Mouse (Mus musculus) limb, embryonic 13.5 days (tissue): ENCODE results near the gene Klf11. TPM values are rescaled to one million over a fixed set of nuclear protein-coding genes. Genes with fewer than 3 reads are reported as not detected.

ENCODE experiments used
- ATAC-seq: fragments of 200-750 bp; cut with Nextera tagmentation; 2 replicates; pipeline ENCODE4 v1.8.0; 2017; ENCODE audit warnings: low read depth, moderate number of reproducible peaks, moderate TSS enrichment; ENCODE audit not compliant: low FRiP score
- H3K27ac ChIP-seq: fragments of 300-500 bp; sonication (generic); 2 replicates; pipeline ENCODE4 v1.5.1; 2015; ENCODE audit warnings: inconsistent platforms, mild to moderate bottlenecking, moderate library complexity
- H3K27me3 ChIP-seq: fragments of 300-500 bp; sonication (generic); 2 replicates; pipeline ENCODE4 v1.6.1; 2015; ENCODE audit warnings: mild to moderate bottlenecking, inconsistent platforms
- H3K36me3 ChIP-seq: fragments of 300-500 bp; sonication (generic); 2 replicates; pipeline ENCODE4 v1.6.1; 2015; ENCODE audit warnings: inconsistent platforms, mild to moderate bottlenecking, moderate library complexity
- H3K4me1 ChIP-seq: fragments of 300-500 bp; sonication (generic); 2 replicates; pipeline ENCODE4 v1.6.1; 2015; ENCODE audit warnings: inconsistent platforms
- H3K4me2 ChIP-seq: fragments of 300-500 bp; sonication (generic); replicated peaks from 2 replicates; pipeline ENCODE4 v1.6.1; 2015; ENCODE audit warnings: inconsistent platforms, mild to moderate bottlenecking, moderate library complexity
- H3K4me3 ChIP-seq: fragments of 300-500 bp; sonication (generic); 2 replicates; pipeline ENCODE4 v1.5.1; 2015; ENCODE audit warnings: moderate library complexity, mild to moderate bottlenecking, inconsistent platforms
- H3K9ac ChIP-seq: fragments of 300-500 bp; sonication (generic); 2 replicates; pipeline ENCODE4 v1.6.1; 2015; ENCODE audit warnings: mild to moderate bottlenecking, inconsistent platforms
- H3K9me3 ChIP-seq: fragments of 300-500 bp; sonication (generic); 2 replicates; pipeline ENCODE4 v1.6.1; 2016; ENCODE audit warnings: inconsistent platforms
- WGBS: fragments of 180-500 bp; shearing (Covaris S2); methylation state at CpG from one replicate; pipeline ENCODE4 v1.1.7; 2015; 5-methylcytosine and 5-hydroxymethylcytosine counted together
- polyA plus RNA-seq: library from polyadenylated mRNA; unstranded; fragments of >200 nt; fragmentation: Nextera tagmentation; extraction: Ambion mirVana; gene quantifications from 2 replicates; pipeline ENCODE4 v1.2.1, GENCODE M21; 2015

Klf11 gene
- polyA plus RNA-seq, 1 experiment from 2014 or later = 13.1 TPM

- Histone ChIP-seq H3K4me1 (peaks cover 19% of the 10 kb centered on the region), H3K4me3 (no peak overlapping the region), H3K9ac (no peak overlapping the region), H3K36me3 (peaks cover 78% of the 10 kb centered on the region), H3K27ac (no peak overlapping the region), H3K27me3 (no peaks in the 10 kb centered on the region), H3K4me2 (no peak overlapping the region), H3K9me3 (no peaks in the 10 kb centered on the region)
- 89% methylated on average over 4 of the region's 4 CpGs for WGBS
- no peak for ATAC-seq
These were observed 7.9 kb downstream of the Klf11 start for GRCm38 (mm10) chr12:24658998-24659397.

GRCm38 (mm10) chr12:24659923-24660322 lies 8.8 kb downstream of the Klf11 start:
- 93% methylated on average over 9 of the region's 9 CpGs for WGBS
- peaks cover 69% of the 10 kb centered on the region for H3K36me3 ChIP-seq
- H3K4me2 ChIP-seq = no peak overlapping the region
- no peaks in the 10 kb centered on the region for H3K27me3 ChIP-seq
- H3K9me3 ChIP-seq = no peaks in the 10 kb centered on the region
- H3K4me1 ChIP-seq = peaks cover 19% of the 10 kb centered on the region
- no peak overlapping the region for H3K9ac ChIP-seq
- no peak overlapping the region for H3K27ac ChIP-seq
- no peak for ATAC-seq
- H3K4me3 ChIP-seq = no peak overlapping the region

- peaks cover 12% of the 10 kb centered on the region for H3K4me1 ChIP-seq
- no peaks in the 10 kb centered on the region for H3K9me3 ChIP-seq
- 72% methylated on average over 4 of the region's 4 CpGs for WGBS
- H3K4me3 ChIP-seq = no peak overlapping the region
- ATAC-seq = no peak
- H3K9ac ChIP-seq = no peak overlapping the region
- no peak overlapping the region for H3K27ac ChIP-seq
- H3K36me3 ChIP-seq = peaks cover 57% of the 10 kb centered on the region
- H3K27me3 ChIP-seq = no peaks in the 10 kb centered on the region
- no peak overlapping the region for H3K4me2 ChIP-seq
These were observed 10.0 kb downstream of the Klf11 start for GRCm38 (mm10) chr12:24661100-24661499.

- Histone ChIP-seq H3K36me3 (peaks cover 48% of the 10 kb centered on the region), H3K27ac (no peak overlapping the region), H3K9me3 (no peaks in the 10 kb centered on the region), H3K27me3 (no peaks in the 10 kb centered on the region), H3K4me2 (no peak overlapping the region), H3K4me3 (no peak overlapping the region), H3K4me1 (0 out of 2 replicates have a peak, but pooled peaks cover 3% of the 10 kb centered on the region), H3K9ac (no peak overlapping the region)
- 84% methylated on average over 5 of the region's 5 CpGs for WGBS
- ATAC-seq = no peak
These were observed 11.1 kb downstream of the Klf11 start for GRCm38 (mm10) chr12:24662131-24662530.

DNA sequence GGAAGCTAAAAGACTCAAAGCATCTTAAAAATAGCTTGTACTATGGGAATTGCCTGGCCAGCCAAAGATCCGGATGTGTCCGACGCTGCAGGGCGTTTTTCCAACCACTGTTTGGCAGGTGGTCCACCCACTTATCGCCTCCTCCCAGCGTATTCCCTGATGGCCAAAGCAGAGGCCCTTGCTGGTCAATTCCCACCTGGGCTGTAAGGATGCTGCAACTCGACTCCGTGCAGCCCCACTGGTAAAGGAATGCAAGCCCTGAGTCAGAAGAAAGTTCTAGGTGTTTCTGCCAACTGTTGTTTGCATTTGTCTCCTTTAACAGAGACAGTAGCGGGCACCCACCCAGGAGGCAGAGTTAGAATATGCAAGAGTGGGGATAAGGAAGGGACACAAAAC lies 29.0 kb downstream of the Klf11 start:
- 15% methylated on average over 9 of the region's 9 CpGs for WGBS
- Histone ChIP-seq H3K27me3 (peaks cover 56% of the 10 kb centered on the region), H3K36me3 (no peaks in the 10 kb centered on the region), H3K27ac (no peak overlapping the region; the same call in 1 of the 2 replicates), H3K4me2 (peak overlapping the region; percentile 94), H3K9ac (peak overlapping the region; percentile 79), H3K4me1 (peaks cover 27% of the 10 kb centered on the region), H3K4me3 (peak overlapping the region; percentile 63), H3K9me3 (no peaks in the 10 kb centered on the region)
- ATAC-seq = no peak; the same call in 1 of the 2 replicates

GRCm38 (mm10) chr12:24680492-24681285 lies 29.6 kb downstream of the Klf11 start:
- H3K4me2 ChIP-seq = peak overlapping the region; percentile 94
- H3K9ac ChIP-seq = peak overlapping the region; percentile 79
- ATAC-seq = peak; percentile 56
- no peak overlapping the region; the same call in 1 of the 2 replicates for H3K27ac ChIP-seq
- peaks cover 27% of the 10 kb centered on the region for H3K4me1 ChIP-seq
- peaks cover 60% of the 10 kb centered on the region for H3K27me3 ChIP-seq
- H3K9me3 ChIP-seq = no peaks in the 10 kb centered on the region
- H3K4me3 ChIP-seq = peak overlapping the region; percentile 63
- no peaks in the 10 kb centered on the region for H3K36me3 ChIP-seq
- 1% methylated on average over 54 of the region's 61 CpGs for WGBS

DNA sequence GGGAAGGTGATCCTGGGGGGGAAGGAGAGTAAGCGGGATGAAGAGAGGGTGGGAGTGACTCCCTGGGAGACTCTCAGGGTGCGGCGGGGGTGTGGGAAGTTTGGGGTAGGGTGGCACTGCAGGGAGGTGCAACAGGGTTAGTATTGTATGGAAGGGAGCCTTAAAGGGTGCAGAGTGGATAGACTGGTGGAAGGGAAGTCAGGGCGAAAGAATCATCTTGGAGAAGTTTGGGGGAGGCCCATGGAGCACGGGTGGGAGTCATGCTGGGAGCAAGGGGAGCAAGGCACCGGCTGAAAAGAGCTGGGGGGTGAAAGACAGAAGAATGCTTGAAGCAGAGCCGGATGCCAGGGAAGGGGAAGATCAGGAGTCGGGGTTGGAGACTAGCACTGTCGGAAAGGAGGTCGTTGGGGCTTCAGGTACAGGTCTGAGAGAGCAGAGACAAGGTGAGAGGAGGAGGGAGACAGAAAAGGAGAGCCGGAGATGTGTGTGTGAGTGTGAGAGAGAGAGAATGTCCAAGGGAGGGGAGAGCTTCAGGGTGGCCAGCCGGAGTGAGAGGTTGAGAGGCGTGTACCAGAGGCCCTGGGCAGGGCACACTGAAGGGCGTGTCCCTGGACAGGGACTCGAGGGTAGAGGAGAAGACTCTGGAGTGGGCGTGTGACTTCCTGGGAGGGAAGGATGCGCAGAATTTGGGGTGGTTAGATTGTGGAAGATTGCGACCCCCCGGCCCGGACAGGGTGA lies 30.4 kb downstream of the Klf11 start, which contains the start of gene Cys1:
Cys1 (minus strand) TSS at position 528 of the 738 bp plus-strand sequence.
- H3K27ac ChIP-seq = peak within 1 kb of the TSS; percentile 61; the same call in 1 of the 2 replicates
- peaks cover 60% of the 10 kb centered on the region for H3K27me3 ChIP-seq
- no peaks in the 10 kb centered on the region for H3K36me3 ChIP-seq
- H3K9ac ChIP-seq = peak within 1 kb of the TSS; percentile 79
- H3K4me3 ChIP-seq = peak within 1 kb of the TSS; percentile 63
- peaks cover 27% of the 10 kb centered on the region for H3K4me1 ChIP-seq
- ATAC-seq = no peak
- no peaks in the 10 kb centered on the region for H3K9me3 ChIP-seq
- peak within 1 kb of the TSS; percentile 94 for H3K4me2 ChIP-seq
- 3% methylated on average over 20 of the region's 20 CpGs for WGBS

DNA sequence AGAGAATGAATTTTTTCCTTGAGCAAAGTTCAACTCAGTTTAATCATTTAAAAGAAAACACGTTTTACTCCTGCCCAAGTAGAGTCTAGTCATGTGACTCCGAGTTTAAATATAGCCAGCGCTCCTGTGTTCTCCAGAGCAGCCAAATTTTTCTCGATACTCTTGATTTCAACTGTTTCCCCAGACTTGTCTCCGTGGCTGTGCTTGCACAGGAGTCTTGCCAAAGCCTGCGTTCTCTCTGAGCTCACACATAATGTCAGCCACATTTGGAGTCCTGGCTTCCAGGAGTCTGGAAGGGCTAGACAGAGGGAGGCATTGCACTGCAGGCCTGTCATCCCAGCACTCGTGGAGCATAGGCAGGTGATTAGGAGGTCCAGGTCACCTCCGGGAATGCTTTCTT lies 31.5 kb downstream of the Klf11 start:
- Histone ChIP-seq H3K4me3 (no peak overlapping the region), H3K9me3 (no peaks in the 10 kb centered on the region), H3K27ac (peak overlapping the region; percentile 61; the same call in 1 of the 2 replicates), H3K36me3 (no peaks in the 10 kb centered on the region), H3K4me2 (no peak overlapping the region), H3K27me3 (peaks cover 60% of the 10 kb centered on the region), H3K4me1 (peaks cover 27% of the 10 kb centered on the region), H3K9ac (no peak overlapping the region)
- WGBS = 37% methylated on average over 8 of the region's 8 CpGs
- peak; percentile 49; the same call in 1 of the 2 replicates for ATAC-seq

DNA sequence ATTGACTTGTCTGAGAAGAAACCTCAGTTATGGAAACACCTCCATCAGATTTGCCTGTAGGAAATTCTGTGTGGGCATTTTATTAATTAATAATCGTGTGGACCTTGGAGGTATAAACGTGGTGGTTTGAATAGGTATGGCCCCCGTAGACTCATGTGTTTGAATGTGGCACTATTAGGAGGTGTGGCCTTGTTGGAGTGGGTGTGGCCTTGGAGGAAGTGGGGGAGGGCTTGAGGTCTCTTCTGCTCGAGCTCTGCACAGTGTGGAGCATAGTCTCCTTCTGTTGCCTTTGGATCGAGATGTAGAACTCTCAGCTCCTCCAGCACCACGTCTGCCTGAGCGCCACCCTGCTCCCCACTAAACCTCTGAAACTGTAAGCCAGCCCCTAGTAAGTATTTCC lies 32.4 kb downstream of the Klf11 start:
- 68% methylated on average over 7 of the region's 7 CpGs for WGBS
- Histone ChIP-seq H3K4me2 (no peak overlapping the region), H3K4me3 (no peak overlapping the region), H3K9ac (no peak overlapping the region), H3K27ac (no peak overlapping the region), H3K27me3 (peaks cover 60% of the 10 kb centered on the region), H3K9me3 (no peaks in the 10 kb centered on the region), H3K36me3 (no peaks in the 10 kb centered on the region), H3K4me1 (peaks cover 27% of the 10 kb centered on the region)
- ATAC-seq = no peak

- Histone ChIP-seq H3K27me3 (peaks cover 34% of the 10 kb centered on the region), H3K4me2 (no peak overlapping the region), H3K36me3 (no peaks in the 10 kb centered on the region), H3K9ac (no peak overlapping the region), H3K27ac (no peak overlapping the region), H3K4me1 (peaks cover 16% of the 10 kb centered on the region), H3K9me3 (no peaks in the 10 kb centered on the region), H3K4me3 (no peak overlapping the region)
- ATAC-seq = no peak
- 77% methylated on average over 6 of the region's 6 CpGs for WGBS
These were observed 35.1 kb downstream of the Klf11 start for GRCm38 (mm10) chr12:24686038-24686695.

- Histone ChIP-seq H3K4me3 (no peak overlapping the region), H3K4me2 (no peak overlapping the region), H3K36me3 (no peaks in the 10 kb centered on the region), H3K27ac (no peak overlapping the region), H3K9me3 (no peaks in the 10 kb centered on the region), H3K9ac (no peak overlapping the region), H3K27me3 (peaks cover 27% of the 10 kb centered on the region), H3K4me1 (peaks cover 9% of the 10 kb centered on the region)
- ATAC-seq = no peak
- WGBS = 74% methylated on average over 11 of the region's 11 CpGs
These were observed 35.7 kb downstream of the Klf11 start for GRCm38 (mm10) chr12:24686696-24687346.
